Mouse (Mus musculus): ENCODE measurements around the gene Tnks1bp1. TPM values are rescaled to one million over a fixed set of nuclear protein-coding genes. Genes with fewer than 3 reads are reported as not detected.

Tnks1bp1 gene
- polyA plus RNA-seq, 1 experiment = 36.9 TPM

DNA sequence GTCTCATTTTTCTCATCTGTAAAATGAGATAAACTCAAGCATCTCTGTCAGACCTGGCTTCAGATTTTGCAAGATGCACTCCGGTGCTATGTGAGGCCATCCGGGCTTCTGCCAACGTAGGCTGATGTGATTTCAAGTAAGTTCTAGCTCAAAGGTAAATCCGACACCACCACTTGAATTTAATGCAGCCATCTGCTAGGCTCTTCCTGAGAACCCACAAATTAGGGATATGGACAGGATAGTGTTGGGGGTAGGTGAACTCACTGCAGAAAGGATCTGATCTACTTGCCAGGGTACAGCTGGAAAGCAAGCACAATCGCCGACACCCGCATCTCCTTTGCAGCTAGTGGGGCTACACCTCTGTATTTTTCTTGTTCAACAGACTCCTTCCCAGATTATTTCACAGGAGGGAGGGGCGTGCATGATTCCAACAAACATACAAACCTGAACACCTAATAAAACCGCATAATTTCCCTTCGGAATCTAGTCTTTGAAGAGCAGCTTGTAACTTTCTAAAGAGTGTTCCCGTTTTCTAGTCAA, 11.2 kb upstream of the Tnks1bp1 start:
- DNase-seq = no peak
- Histone ChIP-seq H3K27ac (ENCODE audit: control insufficient read depth, insufficient read depth, low read length) (no peak overlapping the region), H3K4me3 (ENCODE audit: control insufficient read depth, insufficient read depth, low read length) (peak overlapping the region; percentile 25), H3K27me3 (ENCODE audit: control insufficient read depth, insufficient read depth, low read length) (no peaks in the 10 kb centered on the region), H3K4me1 (replicated peaks; ENCODE audit: control insufficient read depth, insufficient read depth, low read length) (peaks cover 15% of the 10 kb centered on the region), H3K36me3 (ENCODE audit: control insufficient read depth, insufficient read depth, low read length) (peaks cover 16% of the 10 kb centered on the region)
- 18% methylated on average over 11 of the region's 11 CpGs for WGBS
- TF ChIP-seq CTCF (IDR thresholded peaks at IDR 0.05; ENCODE audit: borderline replicate concordance, control insufficient read depth, extremely low read depth, insufficient read depth, low read length, poor library complexity) = no peak
- TF ChIP-seq POLR2A (IDR thresholded peaks at IDR 0.05; ENCODE audit: control insufficient read depth, extremely low read depth, insufficient read depth, low read length, poor library complexity) = no peak

DNA sequence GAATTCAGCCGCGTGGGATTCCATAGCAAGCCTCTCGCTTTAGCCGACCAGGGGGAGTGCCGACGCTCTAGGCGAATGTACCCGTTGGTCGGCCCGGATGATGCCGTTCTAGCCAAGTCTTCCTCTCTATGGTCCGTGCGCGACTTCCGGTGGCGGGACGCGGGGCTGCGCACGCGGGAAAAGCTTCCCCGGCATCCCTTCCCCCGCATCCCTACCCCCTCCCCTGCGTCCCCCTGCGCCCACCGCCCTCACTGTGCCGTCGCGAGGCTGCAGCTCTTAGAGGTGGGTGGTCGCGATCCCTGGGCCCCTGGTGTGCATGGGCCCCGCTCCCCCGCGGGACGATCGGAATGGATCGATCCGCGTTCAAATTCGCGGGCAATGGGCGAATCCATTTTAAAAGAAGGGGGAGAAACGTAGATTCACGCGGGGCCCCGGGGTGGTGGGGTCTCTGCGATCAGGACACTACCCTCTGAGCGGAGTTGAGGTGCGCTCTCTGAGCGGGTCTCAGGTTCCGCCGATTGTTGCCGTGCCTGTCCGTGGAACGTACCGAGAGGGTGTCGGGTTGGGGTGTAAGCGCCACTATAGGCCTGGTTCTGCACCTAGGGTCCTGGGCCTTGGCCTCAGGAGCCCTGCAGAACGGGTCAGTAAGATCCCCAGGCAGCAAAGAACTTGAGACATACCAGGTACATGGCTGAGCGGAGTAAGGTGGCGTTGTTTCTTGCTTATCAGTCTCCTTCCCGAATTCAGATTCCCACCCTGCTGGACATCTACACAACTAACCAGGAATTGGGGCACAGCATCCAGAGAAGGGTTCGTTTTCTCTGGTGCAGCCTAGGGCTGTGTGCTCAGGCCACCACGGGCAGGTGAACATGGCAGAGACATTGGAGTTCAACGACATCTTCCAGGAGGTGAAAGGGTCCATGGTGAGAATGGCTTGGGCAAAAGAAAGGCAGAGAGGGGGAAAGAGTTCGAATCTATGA, 10.5 kb upstream of the Tnks1bp1 start, which contains the start of the genes Ssrp1 and P2rx3:
Gene Ssrp1, plus strand, starts transcription at position 188 of the 980 bp plus-strand sequence.
Gene P2rx3, minus strand, starts transcription at position 416 of the 980 bp plus-strand sequence.
- TF ChIP-seq CTCF (IDR thresholded peaks at IDR 0.05; ENCODE audit: borderline replicate concordance, control insufficient read depth, extremely low read depth, insufficient read depth, low read length, poor library complexity) (0 out of 2 replicates have a peak, but pooled peaks have one; percentile 6), POLR2A (IDR thresholded peaks at IDR 0.05; ENCODE audit: control insufficient read depth, extremely low read depth, insufficient read depth, low read length, poor library complexity) (no peak)
- Histone ChIP-seq H3K4me1 (replicated peaks; ENCODE audit: control insufficient read depth, insufficient read depth, low read length) (peaks cover 15% of the 10 kb centered on the region), H3K36me3 (ENCODE audit: control insufficient read depth, insufficient read depth, low read length) (peaks cover 23% of the 10 kb centered on the region), H3K4me3 (ENCODE audit: control insufficient read depth, insufficient read depth, low read length) (peak within 1 kb of the TSS; percentile 91), H3K27ac (ENCODE audit: control insufficient read depth, insufficient read depth, low read length) (peak within 1 kb of the TSS; percentile 20; the same call in 1 of the 2 replicates), H3K27me3 (ENCODE audit: control insufficient read depth, insufficient read depth, low read length) (no peaks in the 10 kb centered on the region)
- peak; percentile 88 for DNase-seq
- under 1% methylated on average over 66 of the region's 66 CpGs for WGBS

DNA sequence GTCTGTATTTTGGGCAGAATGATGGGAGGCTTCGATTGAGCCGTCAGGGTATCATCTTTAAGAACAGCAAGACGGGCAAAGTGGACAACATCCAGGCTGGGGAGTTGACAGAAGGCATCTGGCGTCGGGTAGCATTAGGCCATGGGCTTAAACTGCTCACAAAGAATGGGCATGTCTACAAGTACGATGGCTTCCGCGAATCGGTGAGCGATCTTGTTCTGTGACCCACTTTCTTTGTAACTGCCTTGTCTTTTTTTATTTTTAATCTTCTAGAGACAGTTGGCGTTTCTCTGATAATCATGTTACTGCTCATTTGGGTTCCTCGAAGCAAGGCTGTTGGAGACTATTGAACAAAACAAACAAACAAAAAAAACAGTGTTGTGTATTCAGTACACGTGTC, 9.5 kb upstream of the Tnks1bp1 start:
- no peak overlapping the region for H3K27ac ChIP-seq (ENCODE audit: control insufficient read depth, insufficient read depth, low read length)
- H3K27me3 ChIP-seq (ENCODE audit: control insufficient read depth, insufficient read depth, low read length) = no peaks in the 10 kb centered on the region
- no peak overlapping the region; the same call in 1 of the 2 replicates for H3K4me3 ChIP-seq (ENCODE audit: control insufficient read depth, insufficient read depth, low read length)
- DNase-seq = no peak
- TF ChIP-seq POLR2A (IDR thresholded peaks at IDR 0.05; ENCODE audit: control insufficient read depth, extremely low read depth, insufficient read depth, low read length, poor library complexity) = no peak
- TF ChIP-seq CTCF (IDR thresholded peaks at IDR 0.05; ENCODE audit: borderline replicate concordance, control insufficient read depth, extremely low read depth, insufficient read depth, low read length, poor library complexity) = no peak
- peaks cover 15% of the 10 kb centered on the region for H3K4me1 ChIP-seq (replicated peaks; ENCODE audit: control insufficient read depth, insufficient read depth, low read length)
- H3K36me3 ChIP-seq (ENCODE audit: control insufficient read depth, insufficient read depth, low read length) = peaks cover 31% of the 10 kb centered on the region
- 93% methylated on average over 13 of the region's 13 CpGs for WGBS

DNA sequence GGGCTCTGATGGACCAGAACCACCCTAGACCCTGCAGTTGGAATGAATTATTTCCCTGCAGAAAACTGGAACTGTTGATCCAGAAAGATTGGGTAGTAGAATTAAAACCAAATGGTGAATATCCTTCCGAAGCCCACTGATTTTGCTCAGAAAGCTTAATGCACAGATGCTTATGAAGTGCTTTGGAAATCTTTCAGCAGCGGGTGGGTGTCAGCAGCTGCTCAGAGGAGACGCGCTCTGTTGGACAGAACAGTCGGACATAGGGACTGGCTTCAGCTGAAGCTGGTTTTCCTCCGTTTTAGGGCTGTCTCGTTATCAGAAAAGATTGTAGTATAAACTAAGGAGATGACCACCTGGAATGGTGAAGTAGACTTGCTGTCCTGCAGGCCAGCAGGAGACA, 4.2 kb upstream of the Tnks1bp1 start:
- peaks cover 56% of the 10 kb centered on the region for H3K36me3 ChIP-seq (ENCODE audit: control insufficient read depth, insufficient read depth, low read length)
- H3K27ac ChIP-seq (ENCODE audit: control insufficient read depth, insufficient read depth, low read length) = no peak overlapping the region
- DNase-seq = no peak
- H3K27me3 ChIP-seq (ENCODE audit: control insufficient read depth, insufficient read depth, low read length) = no peaks in the 10 kb centered on the region
- H3K4me1 ChIP-seq (replicated peaks; ENCODE audit: control insufficient read depth, insufficient read depth, low read length) = peaks cover 6% of the 10 kb centered on the region
- WGBS = 95% methylated on average over 7 of the region's 7 CpGs
- TF ChIP-seq POLR2A (IDR thresholded peaks at IDR 0.05; ENCODE audit: control insufficient read depth, extremely low read depth, insufficient read depth, low read length, poor library complexity) (no peak), CTCF (IDR thresholded peaks at IDR 0.05; ENCODE audit: borderline replicate concordance, control insufficient read depth, extremely low read depth, insufficient read depth, low read length, poor library complexity) (no peak)
- H3K4me3 ChIP-seq (ENCODE audit: control insufficient read depth, insufficient read depth, low read length) = no peak overlapping the region

DNA sequence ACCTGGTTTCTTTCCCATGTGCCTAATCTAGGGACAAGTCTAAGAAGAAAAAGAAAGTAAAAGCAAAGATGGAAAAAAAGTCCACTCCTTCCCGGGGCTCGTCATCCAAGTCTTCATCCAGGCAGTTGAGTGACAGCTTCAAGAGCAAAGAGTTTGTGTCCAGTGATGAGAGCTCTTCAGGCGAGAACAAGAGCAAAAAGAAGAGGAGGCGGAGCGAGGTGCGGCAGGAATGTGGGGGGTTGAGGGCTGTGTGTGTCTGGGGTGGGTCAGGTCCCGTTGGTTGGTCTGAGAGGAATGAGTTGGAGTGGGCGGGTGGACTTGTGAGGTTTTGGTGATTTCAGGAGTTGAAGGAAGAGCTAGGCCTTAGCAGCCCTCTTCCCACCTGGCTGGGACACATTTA, 1.6 kb upstream of the Tnks1bp1 start:
- H3K36me3 ChIP-seq (ENCODE audit: control insufficient read depth, insufficient read depth, low read length) = peaks cover 44% of the 10 kb centered on the region

DNA sequence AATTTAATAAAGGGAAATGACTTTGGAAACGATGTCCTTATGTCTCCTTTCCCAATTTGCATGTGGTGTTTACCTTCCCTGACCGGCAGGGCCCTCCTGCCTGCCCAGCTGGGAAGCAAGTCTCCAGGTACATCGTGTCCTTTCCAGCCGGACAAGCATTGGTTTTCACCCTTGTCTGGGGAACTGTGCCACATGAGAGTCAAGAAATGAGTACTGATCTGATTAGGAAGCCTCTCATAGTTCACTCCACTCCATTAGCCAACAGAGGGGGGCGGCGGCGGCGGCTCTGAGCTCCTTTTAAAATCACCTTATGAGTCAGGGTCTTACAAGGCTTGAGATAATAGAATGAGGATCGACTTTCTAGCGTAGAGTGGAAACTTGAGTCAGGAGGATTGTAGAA, 741 bp upstream of the Tnks1bp1 start:
- no peak for TF ChIP-seq CTCF (IDR thresholded peaks at IDR 0.05; ENCODE audit: borderline replicate concordance, control insufficient read depth, extremely low read depth, insufficient read depth, low read length, poor library complexity)
- TF ChIP-seq POLR2A (IDR thresholded peaks at IDR 0.05; ENCODE audit: control insufficient read depth, extremely low read depth, insufficient read depth, low read length, poor library complexity) = no peak
- Histone ChIP-seq H3K36me3 (ENCODE audit: control insufficient read depth, insufficient read depth, low read length) (peaks cover 35% of the 10 kb centered on the region), H3K27ac (ENCODE audit: control insufficient read depth, insufficient read depth, low read length) (no peak overlapping the region), H3K27me3 (ENCODE audit: control insufficient read depth, insufficient read depth, low read length) (no peaks in the 10 kb centered on the region), H3K4me1 (replicated peaks; ENCODE audit: control insufficient read depth, insufficient read depth, low read length) (peaks cover 9% of the 10 kb centered on the region), H3K4me3 (ENCODE audit: control insufficient read depth, insufficient read depth, low read length) (no peak overlapping the region)
- DNase-seq = no peak
- 85% methylated on average over 10 of the region's 10 CpGs for WGBS

More for the DNA sequence above, 1.6 kb upstream of the Tnks1bp1 start:
- 94% methylated on average over 8 of the region's 8 CpGs for WGBS
- TF ChIP-seq CTCF (IDR thresholded peaks at IDR 0.05; ENCODE audit: borderline replicate concordance, control insufficient read depth, extremely low read depth, insufficient read depth, low read length, poor library complexity) (no peak), POLR2A (IDR thresholded peaks at IDR 0.05; ENCODE audit: control insufficient read depth, extremely low read depth, insufficient read depth, low read length, poor library complexity) (no peak)
- Histone ChIP-seq H3K27ac (ENCODE audit: control insufficient read depth, insufficient read depth, low read length) (no peak overlapping the region), H3K27me3 (ENCODE audit: control insufficient read depth, insufficient read depth, low read length) (no peaks in the 10 kb centered on the region), H3K4me1 (replicated peaks; ENCODE audit: control insufficient read depth, insufficient read depth, low read length) (peaks cover 9% of the 10 kb centered on the region), H3K4me3 (ENCODE audit: control insufficient read depth, insufficient read depth, low read length) (no peak overlapping the region)
- DNase-seq = no peak

Measured in thymus, adult 2 months (tissue).